Mouse (Mus musculus): ENCODE measurements around the gene Fgf22. TPM values are rescaled to one million over a fixed set of nuclear protein-coding genes. Genes with fewer than 3 reads are reported as not detected.

The Fgf22 gene
- total RNA-seq, 1 experiment: 1.5 TPM

DNA sequence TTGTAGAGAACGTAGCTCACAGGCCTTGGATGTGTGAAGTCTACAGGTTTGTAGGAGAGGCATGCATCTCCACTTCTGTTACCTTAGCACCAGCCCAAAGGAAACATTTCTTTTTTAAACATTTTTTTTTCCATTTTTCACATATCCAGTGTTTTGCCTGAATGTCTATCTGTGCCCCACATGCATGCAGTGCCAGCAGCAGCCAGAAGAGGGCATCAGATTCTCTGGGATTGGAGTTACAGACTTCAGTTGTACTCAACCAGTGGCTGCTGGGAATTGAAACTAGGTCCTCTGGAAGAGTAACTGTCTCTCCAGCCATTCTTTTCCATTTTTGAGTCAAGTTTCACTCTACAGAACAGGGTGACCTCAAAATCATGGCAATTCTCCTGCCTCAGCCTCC, 22.4 kb upstream of the Fgf22 start:
- in situ Hi-C loops (cut with MboI; ENCODE audit: low sequenced_read_pairs in 2 of 2, unreplicated experiment in 2 of 2): no loop called here
- no peak for DNase-seq (ENCODE audit: low read depth, low spot score)
- H3K4me1 ChIP-seq (ENCODE audit: control insufficient read depth in 2 of 2, insufficient read depth in 2 of 2, low read length in 2 of 2, poor library complexity in 1 of 2): peaks cover 0 to 5% of the 10 kb centered on the region in 2 experiments; a peak in 1 of 4 replicates
- H3K9me3 ChIP-seq (ENCODE audit: control insufficient read depth, insufficient read depth, low read depth, low read length): peaks cover 3% of the 10 kb centered on the region; the same call in 1 of the 2 replicates
- H3K4me3 ChIP-seq (ENCODE audit: insufficient read depth in 1 of 2, low read depth in 1 of 2, low read length in 2 of 2, poor library complexity in 1 of 2, severe bottlenecking in 1 of 2): no peak overlapping the region
- H3K9ac ChIP-seq (ENCODE audit: insufficient read depth, low read depth, low read length, poor library complexity, severe bottlenecking): no peak overlapping the region
- TF ChIP-seq HCFC1 (IDR thresholded peaks at IDR 0.05; ENCODE audit: borderline replicate concordance, insufficient read depth, low read length) (no peak), ZNF384 (IDR thresholded peaks at IDR 0.05; ENCODE audit: low read depth, low read length) (no peak), CHD2 (IDR thresholded peaks at IDR 0.05; ENCODE audit: low read depth, low read length) (no peak), ZC3H11A (IDR thresholded peaks at IDR 0.05; ENCODE audit: borderline replicate concordance, low read depth, low read length) (no peak), MAFK (IDR thresholded peaks at IDR 0.05; ENCODE audit: insufficient read depth, low read depth, low read length) (no peak)
- peaks cover 16% of the 10 kb centered on the region for H3K36me3 ChIP-seq (ENCODE audit: control insufficient read depth, insufficient read depth, low read length, poor library complexity, severe bottlenecking)
- no peak overlapping the region for H3K27ac ChIP-seq (ENCODE audit: insufficient read depth, low read depth, low read length, poor library complexity, severe bottlenecking)

DNA sequence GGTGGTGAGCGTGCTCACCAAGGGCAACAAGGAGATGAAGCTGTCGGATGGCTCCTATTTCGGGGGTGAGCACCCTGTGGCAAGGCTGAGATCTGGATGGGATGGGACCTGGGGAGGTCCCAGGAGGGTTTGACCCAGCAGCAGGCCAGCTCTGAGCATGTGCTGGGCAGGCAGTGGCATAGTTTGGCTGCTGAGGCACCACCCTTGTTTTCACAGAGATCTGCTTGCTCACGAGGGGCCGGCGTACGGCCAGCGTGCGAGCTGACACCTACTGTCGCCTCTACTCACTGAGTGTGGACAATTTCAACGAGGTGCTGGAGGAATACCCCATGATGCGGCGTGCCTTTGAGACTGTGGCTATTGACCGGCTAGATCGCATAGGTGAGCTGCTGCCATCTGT, 21.0 kb upstream of the Fgf22 start:
- in situ Hi-C loops (cut with MboI; ENCODE audit: low sequenced_read_pairs in 2 of 2, unreplicated experiment in 2 of 2): no loop called here
- Histone ChIP-seq H3K4me3 (ENCODE audit: insufficient read depth in 1 of 2, low read depth in 1 of 2, low read length in 2 of 2, poor library complexity in 1 of 2, severe bottlenecking in 1 of 2) (no peak overlapping the region), H3K9ac (ENCODE audit: insufficient read depth, low read depth, low read length, poor library complexity, severe bottlenecking) (no peak overlapping the region), H3K9me3 (ENCODE audit: control insufficient read depth, insufficient read depth, low read depth, low read length) (peaks cover 11% of the 10 kb centered on the region; the same call in 1 of the 2 replicates), H3K36me3 (ENCODE audit: control insufficient read depth, insufficient read depth, low read length, poor library complexity, severe bottlenecking) (peaks cover 30% of the 10 kb centered on the region), H3K4me1 (ENCODE audit: control insufficient read depth in 2 of 2, insufficient read depth in 2 of 2, low read length in 2 of 2, poor library complexity in 1 of 2) (peaks cover 0 to 2% of the 10 kb centered on the region in 2 experiments; a peak in 1 of 4 replicates), H3K27ac (ENCODE audit: insufficient read depth, low read depth, low read length, poor library complexity, severe bottlenecking) (no peak overlapping the region)
- TF ChIP-seq ZC3H11A (IDR thresholded peaks at IDR 0.05; ENCODE audit: borderline replicate concordance, low read depth, low read length) (no peak), CHD2 (IDR thresholded peaks at IDR 0.05; ENCODE audit: low read depth, low read length) (no peak), MAFK (IDR thresholded peaks at IDR 0.05; ENCODE audit: insufficient read depth, low read depth, low read length) (no peak), HCFC1 (IDR thresholded peaks at IDR 0.05; ENCODE audit: borderline replicate concordance, insufficient read depth, low read length) (no peak), ZNF384 (IDR thresholded peaks at IDR 0.05; ENCODE audit: low read depth, low read length) (no peak)
- DNase-seq (ENCODE audit: low read depth, low spot score): no peak

DNA sequence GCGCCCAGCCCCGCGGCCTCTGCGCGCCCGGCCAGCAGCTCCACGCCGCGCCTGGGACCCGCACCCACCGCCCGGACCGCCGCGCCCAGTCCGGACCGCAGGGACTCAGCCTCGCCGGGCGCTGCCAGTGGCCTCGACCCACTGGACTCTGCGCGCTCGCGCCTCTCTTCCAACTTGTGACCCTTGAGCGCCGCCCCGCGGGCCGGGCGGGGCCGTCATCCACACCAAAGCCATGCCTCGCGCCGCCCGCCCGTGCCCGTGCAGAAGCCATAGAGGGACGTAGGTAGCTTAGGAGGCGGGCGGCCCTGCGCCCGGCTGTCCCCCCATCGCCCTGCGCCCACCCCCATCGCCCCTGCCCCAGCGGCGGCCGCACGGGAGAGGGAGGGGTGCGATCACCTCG, 19.5 kb upstream of the Fgf22 start:
- peaks cover 45% of the 10 kb centered on the region for H3K36me3 ChIP-seq (ENCODE audit: control insufficient read depth, insufficient read depth, low read length, poor library complexity, severe bottlenecking)
- TF ChIP-seq ZNF384 (IDR thresholded peaks at IDR 0.05; ENCODE audit: low read depth, low read length) (no peak), CHD2 (IDR thresholded peaks at IDR 0.05; ENCODE audit: low read depth, low read length) (no peak), ZC3H11A (IDR thresholded peaks at IDR 0.05; ENCODE audit: borderline replicate concordance, low read depth, low read length) (no peak), MAFK (IDR thresholded peaks at IDR 0.05; ENCODE audit: insufficient read depth, low read depth, low read length) (no peak), HCFC1 (IDR thresholded peaks at IDR 0.05; ENCODE audit: borderline replicate concordance, insufficient read depth, low read length) (no peak)
- H3K4me3 ChIP-seq (ENCODE audit: insufficient read depth in 1 of 2, low read depth in 1 of 2, low read length in 2 of 2, poor library complexity in 1 of 2, severe bottlenecking in 1 of 2): peak overlapping the region; percentile 58 to 65
- DNase-seq (ENCODE audit: low read depth, low spot score): no peak
- no peak overlapping the region for H3K27ac ChIP-seq (ENCODE audit: insufficient read depth, low read depth, low read length, poor library complexity, severe bottlenecking)
- H3K4me1 ChIP-seq (ENCODE audit: control insufficient read depth in 2 of 2, insufficient read depth in 2 of 2, low read length in 2 of 2, poor library complexity in 1 of 2): no peaks in the 10 kb centered on the region
- H3K9me3 ChIP-seq (ENCODE audit: control insufficient read depth, insufficient read depth, low read depth, low read length): peaks cover 18% of the 10 kb centered on the region; the same call in 1 of the 2 replicates
- in situ Hi-C loops (cut with MboI; ENCODE audit: low sequenced_read_pairs in 2 of 2, unreplicated experiment in 2 of 2): no loop called here
- H3K9ac ChIP-seq (ENCODE audit: insufficient read depth, low read depth, low read length, poor library complexity, severe bottlenecking): peak overlapping the region; percentile 29

DNA sequence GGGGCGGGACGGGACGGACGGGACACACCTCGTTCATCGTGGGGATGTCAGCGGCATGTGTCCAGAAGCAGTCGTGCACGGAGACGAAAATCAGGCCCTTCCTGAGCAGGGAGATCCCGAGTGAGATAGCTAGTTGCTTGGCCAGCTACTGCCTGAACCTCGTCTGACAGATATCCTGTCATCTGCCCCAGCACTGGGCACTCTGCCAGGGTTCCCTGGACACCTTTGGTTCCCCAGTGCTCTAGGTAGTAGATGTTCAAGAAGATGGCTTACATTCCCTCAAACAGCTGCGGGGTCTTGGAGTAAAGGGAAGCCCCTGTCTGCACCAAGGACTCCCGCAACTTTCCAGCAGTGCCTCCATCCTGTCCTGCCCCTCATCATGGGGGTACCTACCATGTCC, 18.2 kb upstream of the Fgf22 start:
- Histone ChIP-seq H3K27ac (ENCODE audit: insufficient read depth, low read depth, low read length, poor library complexity, severe bottlenecking) (no peak overlapping the region), H3K4me1 (ENCODE audit: control insufficient read depth in 2 of 2, insufficient read depth in 2 of 2, low read length in 2 of 2, poor library complexity in 1 of 2) (no peaks in the 10 kb centered on the region), H3K36me3 (ENCODE audit: control insufficient read depth, insufficient read depth, low read length, poor library complexity, severe bottlenecking) (peaks cover 58% of the 10 kb centered on the region), H3K9me3 (ENCODE audit: control insufficient read depth, insufficient read depth, low read depth, low read length) (peaks cover 27% of the 10 kb centered on the region; the same call in 1 of the 2 replicates), H3K9ac (ENCODE audit: insufficient read depth, low read depth, low read length, poor library complexity, severe bottlenecking) (no peak overlapping the region), H3K4me3 (ENCODE audit: insufficient read depth in 1 of 2, low read depth in 1 of 2, low read length in 2 of 2, poor library complexity in 1 of 2, severe bottlenecking in 1 of 2) (no peak overlapping the region)
- DNase-seq (ENCODE audit: low read depth, low spot score): no peak
- TF ChIP-seq CHD2 (IDR thresholded peaks at IDR 0.05; ENCODE audit: low read depth, low read length): no peak
- TF ChIP-seq MAFK (IDR thresholded peaks at IDR 0.05; ENCODE audit: insufficient read depth, low read depth, low read length): no peak
- no peak for TF ChIP-seq HCFC1 (IDR thresholded peaks at IDR 0.05; ENCODE audit: borderline replicate concordance, insufficient read depth, low read length)
- TF ChIP-seq ZC3H11A (IDR thresholded peaks at IDR 0.05; ENCODE audit: borderline replicate concordance, low read depth, low read length): no peak
- TF ChIP-seq ZNF384 (IDR thresholded peaks at IDR 0.05; ENCODE audit: low read depth, low read length): no peak
- in situ Hi-C loops (cut with MboI; ENCODE audit: low sequenced_read_pairs in 2 of 2, unreplicated experiment in 2 of 2): no loop called here
